19 mouse cellular contexts compared by ENCODE assay signal in genomic region chr1:190527545-190528137, GRCm38 (mm10).
A peak's percentile ranks its signal among the peaks of the same experiment; 100 is the strongest.
DNase-seq lines count a peak whose midpoint lies in the region; ATAC-seq lines count a peak whose summit lies in the region.
"Had no signal": no experiment of that assay in that cellular context is flagged by ENCODE, and none has a peak within 500 bp of the region (broad histone marks: within the 10 kb centered on the region; RNA-seq: fewer than 3 reads in every experiment).

No protein-coding gene starts in this region.

- DNase-seq in heart, postnatal 4 days = peak; percentile 45
- no peak for DNase-seq in heart, embryonic 10.5 days (ENCODE audit: low spot score)
- DNase-seq in left cerebral cortex, postnatal 14 days (ENCODE audit: low spot score in 2 of 2) = peak; percentile 15 to 51
- no peak for DNase-seq in left cerebral cortex, postnatal 10 days (ENCODE audit: extremely low spot score in 1 of 2, low spot score in 2 of 2)
- DNase-seq in right cerebral cortex, adult 18-20 months = peak; percentile 29
- DNase-seq in right cerebral cortex, postnatal 25 days = no peak
- DNase-seq: adrenal gland, postnatal 25 days; cerebellum, adult 9-10 months; gastrocnemius, postnatal 36 days; retina, postnatal 1 day; thymus, postnatal 14 days had no signal

- no peak overlapping the region for H3K4me3 ChIP-seq in heart, embryonic 10.5 days
- no peak overlapping the region for H3K4me3 ChIP-seq in intestine, embryonic 16.5 days (ENCODE audit: low read length)
- H3K4me3 ChIP-seq: embryonic facial prominence, embryonic 13.5 days; heart, embryonic 12.5 days; kidney, embryonic 15.5 days; limb, embryonic 12.5 days; liver, embryonic 15.5 days; midbrain, embryonic 15.5 days had no signal

- no peak for ATAC-seq in intestine, embryonic 16.5 days
- ATAC-seq: midbrain, embryonic 15.5 days had no signal

- no peak overlapping the region for H3K27ac ChIP-seq in heart, embryonic 10.5 days
- H3K27ac ChIP-seq in intestine, embryonic 16.5 days (ENCODE audit: low read length) = no peak overlapping the region
- H3K27ac ChIP-seq: embryonic facial prominence, embryonic 13.5 days; kidney, embryonic 15.5 days; limb, embryonic 12.5 days; liver, embryonic 15.5 days; midbrain, embryonic 15.5 days; stomach, postnatal 0 days had no signal

- peaks cover 34% of the 10 kb centered on the region; the same call in 1 of the 2 replicates for H3K27me3 ChIP-seq in heart, embryonic 10.5 days (ENCODE audit: insufficient read depth, poor library complexity, severe bottlenecking)
- no peaks in the 10 kb centered on the region for H3K27me3 ChIP-seq in intestine, embryonic 16.5 days (replicated peaks; ENCODE audit: control insufficient read depth, insufficient read depth, low read length)
- H3K27me3 ChIP-seq: liver, embryonic 15.5 days; midbrain, embryonic 15.5 days had no signal

- intact Hi-C loops in left cerebral cortex, postnatal 14 days (cut with DNase I) = no loop called here
- intact Hi-C loops in left cerebral cortex, postnatal 10 days (cut with DNase I) = no loop called here

- no peaks in the 10 kb centered on the region for H3K9me3 ChIP-seq in heart, embryonic 10.5 days
- H3K9me3 ChIP-seq in intestine, embryonic 16.5 days (ENCODE audit: control insufficient read depth, low read length) = no peaks in the 10 kb centered on the region
- H3K9me3 ChIP-seq: embryonic facial prominence, embryonic 13.5 days; heart, embryonic 12.5 days; kidney, embryonic 15.5 days; limb, embryonic 12.5 days; liver, embryonic 15.5 days; midbrain, embryonic 15.5 days had no signal

- WGBS in heart, embryonic 10.5 days = 81% methylated on average over 7 of the region's 7 CpGs
- 52% methylated on average over 7 of the region's 7 CpGs for whole genome bisulfite sequencing in intestine, embryonic 16.5 days

- H3K4me2 ChIP-seq in intestine, embryonic 16.5 days (ENCODE audit: low read depth, low read length) = no peak overlapping the region
- H3K4me2 ChIP-seq: embryonic facial prominence, embryonic 13.5 days; heart, embryonic 12.5 days; kidney, embryonic 15.5 days; limb, embryonic 12.5 days; liver, embryonic 15.5 days; midbrain, embryonic 15.5 days had no signal

- H3K4me1 ChIP-seq in heart, embryonic 10.5 days = peaks cover 26% of the 10 kb centered on the region
- peaks cover 17% of the 10 kb centered on the region for H3K4me1 ChIP-seq in intestine, embryonic 16.5 days (ENCODE audit: control insufficient read depth, insufficient read depth, low read length)
- H3K4me1 ChIP-seq: liver, embryonic 15.5 days had no signal

- no peaks in the 10 kb centered on the region for H3K36me3 ChIP-seq in heart, embryonic 10.5 days
- no peaks in the 10 kb centered on the region for H3K36me3 ChIP-seq in intestine, embryonic 16.5 days (ENCODE audit: control insufficient read depth, insufficient read depth, low read length)
- H3K36me3 ChIP-seq: embryonic facial prominence, embryonic 13.5 days; heart, embryonic 12.5 days; kidney, embryonic 15.5 days; limb, embryonic 12.5 days; liver, embryonic 15.5 days; midbrain, embryonic 15.5 days had no signal

- H3K9ac ChIP-seq in intestine, embryonic 16.5 days (ENCODE audit: low read depth, low read length) = no peak overlapping the region
- H3K9ac ChIP-seq: embryonic facial prominence, embryonic 13.5 days; heart, embryonic 12.5 days; kidney, embryonic 15.5 days; limb, embryonic 12.5 days; liver, embryonic 15.5 days; midbrain, embryonic 15.5 days had no signal

Comparison
In these comparisons a context has a peak if more than half of its experiments do, and no peak if none do; other contexts are left out.
1. DNase-seq: peak in heart, postnatal 4 days (single experiment), left cerebral cortex, postnatal 14 days (2 of 2) and right cerebral cortex, adult 18-20 months (single experiment); none in heart, embryonic 10.5 days (single experiment), left cerebral cortex, postnatal 10 days (0 of 2) and right cerebral cortex, postnatal 25 days (single experiment).